Mouse (Mus musculus) effector memory CD4-positive, alpha-beta T cell, adult 7 months (primary cell): ENCODE measurements around the gene Fbxo24. TPM values are rescaled to one million over a fixed set of nuclear protein-coding genes. Genes with fewer than 3 reads are reported as not detected.

Experiments used
- polyA plus RNA-seq: library from polyadenylated mRNA; unstranded; fragments of 100-300 nt; shearing (Covaris generic); gene quantifications from one replicate; pipeline ENCODE4 v1.2.1, GENCODE M21; 2017

Gene Fbxo24
- 0.89 TPM for polyA plus RNA-seq

GRCm38 (mm10) chr5:137628498-137629305, at the start of gene Fbxo24, which contains the start of the genes Lrch4 and Gm20605:
TSS of gene Fbxo24 (minus strand) at chr5:137629002.
TSS of gene Lrch4 (plus strand) at chr5:137629121.
TSS of gene Gm20605 (plus strand) at chr5:137629175.

GRCm38 (mm10) chr5:137645652-137646091, 16.9 kb upstream of the Fbxo24 start, which contains the start of gene Irs3:
TSS of gene Irs3 (minus strand) at chr5:137645714.

GRCm38 (mm10) chr5:137641054-137641453, 12.3 kb upstream of the Fbxo24 start, which contains the start of gene Sap25:
TSS of gene Sap25 (plus strand) at chr5:137641334.

GRCm38 (mm10) chr5:137613550-137613949, 15.3 kb downstream of the Fbxo24 start, which contains the start of gene Pcolce:
TSS of gene Pcolce (minus strand) at chr5:137613784.

GRCm38 (mm10) chr5:137600619-137601364, 28.0 kb downstream of the Fbxo24 start, which contains the start of gene Mospd3:
TSS of gene Mospd3 (minus strand) at chr5:137601058.

GRCm38 (mm10) chr5:137569665-137570064, 59.1 kb downstream of the Fbxo24 start, which contains the start of gene Tfr2:
TSS of gene Tfr2 (plus strand) at chr5:137569840.

Other genes starting within 250 kb of the Fbxo24 start
- gene Zan, start 151.9 kb downstream of the Fbxo24 start, polyA plus RNA-seq: 0.51 TPM
- 24.9 TPM for gene Pop7, start 126.5 kb downstream of the Fbxo24 start, polyA plus RNA-seq
- 7.8 TPM for gene Gigyf1, start 110.5 kb downstream of the Fbxo24 start, polyA plus RNA-seq
- not detected for gene Epo, start 95.8 kb downstream of the Fbxo24 start, polyA plus RNA-seq
- 244 TPM for gene Gnb2, start 95.5 kb downstream of the Fbxo24 start, polyA plus RNA-seq
- gene Actl6b, start 75.5 kb downstream of the Fbxo24 start, polyA plus RNA-seq: not detected
- not detected for gene Tfr2, start 59.2 kb downstream of the Fbxo24 start, polyA plus RNA-seq
- 45.0 TPM for gene Mospd3, start 27.9 kb downstream of the Fbxo24 start, polyA plus RNA-seq
- gene Pcolce, start 15.2 kb downstream of the Fbxo24 start, polyA plus RNA-seq: 2.4 TPM
- gene Lrch4, start 119 bp upstream of the Fbxo24 start, polyA plus RNA-seq: 233 TPM
- 36.4 TPM for gene Gm20605, start 173 bp upstream of the Fbxo24 start, polyA plus RNA-seq
- 58.0 TPM for gene Sap25, start 12.3 kb upstream of the Fbxo24 start, polyA plus RNA-seq
- gene Irs3, start 16.7 kb upstream of the Fbxo24 start, polyA plus RNA-seq: not detected
- 15.5 TPM for gene Agfg2, start 55.7 kb upstream of the Fbxo24 start, polyA plus RNA-seq
- 0.30 TPM for gene Nyap1, start 112.6 kb upstream of the Fbxo24 start, polyA plus RNA-seq
- gene Tsc22d4, start 116.7 kb upstream of the Fbxo24 start, polyA plus RNA-seq: 134 TPM
- gene Ppp1r35, start 149.8 kb upstream of the Fbxo24 start, polyA plus RNA-seq: 48.6 TPM
- gene Mepce, start 158.7 kb upstream of the Fbxo24 start, polyA plus RNA-seq: 55.5 TPM
- 7.1 TPM for gene Zcwpw1, start 158.8 kb upstream of the Fbxo24 start, polyA plus RNA-seq
- gene Pilra, start 207.3 kb upstream of the Fbxo24 start, polyA plus RNA-seq: 0.22 TPM
- 0.37 TPM for gene Pilrb1, start 229.1 kb upstream of the Fbxo24 start, polyA plus RNA-seq
- 1.0 TPM for gene Pilrb2, start 242.8 kb upstream of the Fbxo24 start, polyA plus RNA-seq